Mouse (Mus musculus) erythroblast, embryonic 14.5 days (primary cell): ENCODE measurements around the gene Slc35f5.

Experiments
- GATA1 ChIP-seq: IDR thresholded peaks from 2 replicates; pipeline ENCODE4 v1.6.1; 2012; ENCODE audit warnings: low read length, inconsistent platforms, mixed read lengths
- TAL1 ChIP-seq: IDR thresholded peaks from 3 replicates; pipeline ENCODE4 v1.6.1; 2012; ENCODE audit warnings: low read length, inconsistent platforms, mixed read lengths

DNA sequence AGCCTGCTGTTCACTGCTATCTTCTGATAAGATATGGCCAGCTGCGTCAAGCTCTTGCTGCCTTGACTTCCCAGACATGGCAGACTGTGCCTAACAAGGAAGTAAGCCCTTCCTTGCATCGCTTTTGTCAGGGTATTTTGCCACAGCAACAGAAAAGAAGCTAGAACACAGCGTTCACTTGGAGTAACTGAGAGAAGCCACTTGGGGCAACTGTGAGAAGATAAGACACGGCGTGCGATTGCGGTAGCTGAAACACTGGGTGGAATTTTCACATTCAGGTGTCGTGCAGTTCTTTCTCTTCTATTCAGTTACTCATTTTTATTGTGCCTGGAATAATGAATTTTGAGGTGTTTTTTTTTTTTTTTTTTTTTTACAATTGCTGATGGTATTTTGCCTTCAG lies 22.6 kb upstream of the Slc35f5 start:
- TF ChIP-seq TAL1 (no peak), GATA1 (no peak)
